ENCODE assay signal across 9 mouse cellular contexts in genomic region chr6:4545727-4546126, GRCm38 (mm10). TPM values are rescaled to one million over a fixed set of nuclear protein-coding genes. Genes with fewer than 3 reads are reported as not detected.
A peak's percentile ranks its signal among the peaks of the same experiment; 100 is the strongest.
DNase-seq lines count a peak whose midpoint lies in the region; ATAC-seq and TF ChIP-seq lines count a peak whose summit lies in the region.
"Had no signal": no experiment of that assay in that cellular context is flagged by ENCODE, and none has a peak within 500 bp of the region (broad histone marks: within the 10 kb centered on the region; RNA-seq: fewer than 3 reads in every experiment).

No protein-coding gene starts in this region.

- no peak overlapping the region for H3K4me3 ChIP-seq in forebrain, postnatal 0 days (ENCODE audit: low read depth, low read length)
- H3K4me3 ChIP-seq in forebrain, embryonic 16.5 days (replicated peaks; ENCODE audit: low read length) = no peak overlapping the region
- no peak overlapping the region for H3K4me3 ChIP-seq in stomach, postnatal 0 days (ENCODE audit: low read depth, low read length)
- H3K4me3 ChIP-seq: limb, embryonic 12.5 days had no signal

- H3K4me2 ChIP-seq in forebrain, postnatal 0 days (ENCODE audit: low read depth) = no peak overlapping the region
- no peak overlapping the region for H3K4me2 ChIP-seq in forebrain, embryonic 16.5 days (ENCODE audit: low read length)
- H3K4me2 ChIP-seq in stomach, postnatal 0 days (replicated peaks; ENCODE audit: low read depth) = 0 out of 2 replicates have a peak overlapping the region, but pooled peaks have one; percentile 3
- H3K4me2 ChIP-seq: limb, embryonic 12.5 days had no signal

- H3K9me3 ChIP-seq in forebrain, postnatal 0 days (ENCODE audit: low read length) = no peaks in the 10 kb centered on the region
- H3K9me3 ChIP-seq in forebrain, embryonic 16.5 days (ENCODE audit: control insufficient read depth, low read length) = no peaks in the 10 kb centered on the region
- no peaks in the 10 kb centered on the region for H3K9me3 ChIP-seq in stomach, postnatal 0 days (ENCODE audit: control insufficient read depth, low read length)
- H3K9me3 ChIP-seq: limb, embryonic 12.5 days had no signal

- no peaks in the 10 kb centered on the region for H3K36me3 ChIP-seq in forebrain, postnatal 0 days (ENCODE audit: insufficient read depth)
- H3K36me3 ChIP-seq in forebrain, embryonic 16.5 days (ENCODE audit: control insufficient read depth, insufficient read depth) = no peaks in the 10 kb centered on the region
- no peaks in the 10 kb centered on the region for H3K36me3 ChIP-seq in stomach, postnatal 0 days (ENCODE audit: control insufficient read depth, insufficient read depth, low read length)

- peak; percentile 71 for TF ChIP-seq CTCF in forebrain, postnatal 0 days (IDR thresholded peaks at IDR 0.05; ENCODE audit: low read depth)
- peak; percentile 87 for TF ChIP-seq CTCF in stomach, postnatal 0 days (IDR thresholded peaks at IDR 0.05; ENCODE audit: low read depth)

- no peak overlapping the region for H3K27ac ChIP-seq in forebrain, postnatal 0 days (ENCODE audit: low read depth, low read length)
- no peak overlapping the region for H3K27ac ChIP-seq in forebrain, embryonic 16.5 days (ENCODE audit: low read length)
- H3K27ac ChIP-seq in stomach, postnatal 0 days (replicated peaks) = no peak overlapping the region
- H3K27ac ChIP-seq: limb, embryonic 12.5 days had no signal

- H3K4me1 ChIP-seq in forebrain, postnatal 0 days (ENCODE audit: insufficient read depth) = no peaks in the 10 kb centered on the region
- no peaks in the 10 kb centered on the region for H3K4me1 ChIP-seq in forebrain, embryonic 16.5 days (replicated peaks; ENCODE audit: control insufficient read depth, insufficient read depth, low read length)
- H3K4me1 ChIP-seq in stomach, postnatal 0 days (replicated peaks; ENCODE audit: control insufficient read depth, insufficient read depth) = no peaks in the 10 kb centered on the region
- H3K4me1 ChIP-seq: limb, embryonic 12.5 days had no signal

- DNase-seq in forebrain, postnatal 0 days = peak; percentile 39
- DNase-seq in 416B (ENCODE audit: low read depth) = peak; percentile 45
- DNase-seq in adrenal gland, adult 18-20 months (ENCODE audit: low spot score in 2 of 2) = peak; percentile 64 to 65
- DNase-seq in embryo, embryonic 11 days = peak; percentile 78
- DNase-seq in kidney, postnatal 14 days = peak; percentile 55
- peak; percentile 63 for DNase-seq in lung, postnatal 25 days (ENCODE audit: low spot score)
- DNase-seq in stomach, postnatal 0 days (ENCODE audit: low spot score) = peak; percentile 51

- H3K9ac ChIP-seq in forebrain, postnatal 0 days = no peak overlapping the region
- no peak overlapping the region for H3K9ac ChIP-seq in forebrain, embryonic 16.5 days (replicated peaks; ENCODE audit: low read depth, low read length)
- H3K9ac ChIP-seq in stomach, postnatal 0 days (ENCODE audit: low read length) = no peak overlapping the region
- H3K9ac ChIP-seq: limb, embryonic 12.5 days had no signal

- no peaks in the 10 kb centered on the region for H3K27me3 ChIP-seq in forebrain, postnatal 0 days (ENCODE audit: insufficient read depth, low read length)
- 0 out of 2 replicates have a peak, but pooled peaks cover 2% of the 10 kb centered on the region for H3K27me3 ChIP-seq in forebrain, embryonic 16.5 days (replicated peaks; ENCODE audit: control insufficient read depth, insufficient read depth, low read length)
- no peaks in the 10 kb centered on the region for H3K27me3 ChIP-seq in stomach, postnatal 0 days (ENCODE audit: control insufficient read depth, insufficient read depth, low read length)
- H3K27me3 ChIP-seq: limb, embryonic 12.5 days had no signal

- no peak for ATAC-seq in forebrain, postnatal 0 days
- no peak for ATAC-seq in forebrain, embryonic 16.5 days
- ATAC-seq in stomach, postnatal 0 days (ENCODE audit: low FRiP score, low TSS enrichment) = no peak

- TF ChIP-seq EP300 in stomach, postnatal 0 days (optimal IDR thresholded peaks at IDR 0.05) = no peak

- WGBS in forebrain, postnatal 0 days = 46% methylated on average over 8 of the region's 8 CpGs
- WGBS in forebrain, embryonic 16.5 days = 45% methylated on average over 8 of the region's 8 CpGs
- WGBS in stomach, postnatal 0 days = 24% methylated on average over 8 of the region's 8 CpGs

RNA-seq across cellular contexts. Expression of gene Col1a2, which starts 41.1 kb away (rescaled TPM):
- 62.9 and 255 TPM in 2 replicates for total RNA-seq in forebrain, postnatal 0 days (2014; rRNA removed)
- polyA plus RNA-seq in forebrain, postnatal 0 days (2015; fragmentation: Nextera tagmentation; extraction: Ambion mirVana) = 39.6 and 43.2 TPM in 2 replicates
- polyA plus RNA-seq in forebrain, embryonic 16.5 days (2015; fragmentation: Nextera tagmentation; extraction: Ambion mirVana) = 42.8 and 119 TPM in 2 replicates
- 10 to 100 TPM; 51.2 to 77.6 TPM for total RNA-seq in adrenal gland, adult 18-20 months (2021)
- 488 and 504 TPM in 2 replicates for polyA plus RNA-seq in stomach, postnatal 0 days (2015; fragmentation: Nextera tagmentation; extraction: Ambion mirVana)

RNA-seq across cellular contexts. Expression of gene Casd1, which starts 54.9 kb away (rescaled TPM):
- total RNA-seq in forebrain, postnatal 0 days (2014; rRNA removed) = 77.9 and 90.3 TPM in 2 replicates
- 27.0 and 38.7 TPM in 2 replicates for polyA plus RNA-seq in forebrain, postnatal 0 days (2015; fragmentation: Nextera tagmentation; extraction: Ambion mirVana)
- 36.8 and 41.7 TPM in 2 replicates for polyA plus RNA-seq in forebrain, embryonic 16.5 days (2015; fragmentation: Nextera tagmentation; extraction: Ambion mirVana)
- 10 to 100 TPM; 21.3 to 30.9 TPM for total RNA-seq in adrenal gland, adult 18-20 months (2021)
- polyA plus RNA-seq in stomach, postnatal 0 days (2015; fragmentation: Nextera tagmentation; extraction: Ambion mirVana) = 9.5 and 9.7 TPM in 2 replicates
